Mouse (Mus musculus) urinary bladder, adult 2 months (tissue): ENCODE measurements at regions not wholly inside any gene's neighbourhood (a gene's known extent, or its start where the extent isn't known, plus 50 kb on each side); places are given as distances from the start of the nearest gene placed in this dataset.

Source experiments
- DNase-seq: peaks from one replicate; pipeline ENCODE4 v3.0.0; 2022; ENCODE audit warnings: low spot score

- DNase-seq = no peak
Observed at GRCm38 (mm10) chr16:18683556-18683955, 53.8 kb upstream of the Sept5 start.

- DNase-seq = no peak
Observed at GRCm38 (mm10) chr16:18686044-18686761, 56.4 kb upstream of the Sept5 start.

- peak; percentile 67 for DNase-seq
Observed at GRCm38 (mm10) chr16:18686916-18687315, 57.2 kb upstream of the Sept5 start.

- peak; percentile 58 for DNase-seq
Observed at GRCm38 (mm10) chr16:18687367-18687766, 57.6 kb upstream of the Sept5 start.

GRCm38 (mm10) chr16:18695596-18695995 is 65.8 kb upstream of the Sept5 start:
- no peak for DNase-seq

- peak; percentile 69 for DNase-seq
Observed at GRCm38 (mm10) chr16:18696074-18696819, 66.5 kb upstream of the Sept5 start.

GRCm38 (mm10) chr16:18696820-18697168 is 67.0 kb upstream of the Sept5 start:
- DNase-seq = no peak

- DNase-seq = no peak
Observed at GRCm38 (mm10) chr16:18704126-18704525, 72.5 kb upstream of the Cldn5 start.

GRCm38 (mm10) chr16:18705028-18705648 is 71.5 kb upstream of the Cldn5 start:
- DNase-seq = no peak

GRCm38 (mm10) chr16:18711637-18712125 is 65.0 kb upstream of the Cldn5 start:
- no peak for DNase-seq

- no peak for DNase-seq
Observed at GRCm38 (mm10) chr16:18713017-18713416, 63.6 kb upstream of the Cldn5 start.

- DNase-seq = no peak
Observed at GRCm38 (mm10) chr16:18715381-18715780, 61.3 kb upstream of the Cldn5 start.

GRCm38 (mm10) chr16:18718040-18718439 is 58.6 kb upstream of the Cldn5 start:
- no peak for DNase-seq

- no peak for DNase-seq
Observed at GRCm38 (mm10) chr16:18720433-18721233, 56.0 kb upstream of the Cldn5 start.

- no peak for DNase-seq
Observed at GRCm38 (mm10) chr16:18723186-18723843, 53.3 kb upstream of the Cldn5 start.

GRCm38 (mm10) chr16:18723874-18724273 is 52.8 kb upstream of the Cldn5 start:
- DNase-seq = no peak

GRCm38 (mm10) chr16:18724706-18725105 is 51.9 kb upstream of the Cldn5 start:
- DNase-seq = no peak
